Mouse (Mus musculus): ENCODE measurements around the gene Fubp1. TPM values are rescaled to one million over a fixed set of nuclear protein-coding genes. Genes with fewer than 3 reads are reported as not detected.

The Fubp1 gene
- polyA plus RNA-seq, 1 experiment, result 18.4 TPM

DNA sequence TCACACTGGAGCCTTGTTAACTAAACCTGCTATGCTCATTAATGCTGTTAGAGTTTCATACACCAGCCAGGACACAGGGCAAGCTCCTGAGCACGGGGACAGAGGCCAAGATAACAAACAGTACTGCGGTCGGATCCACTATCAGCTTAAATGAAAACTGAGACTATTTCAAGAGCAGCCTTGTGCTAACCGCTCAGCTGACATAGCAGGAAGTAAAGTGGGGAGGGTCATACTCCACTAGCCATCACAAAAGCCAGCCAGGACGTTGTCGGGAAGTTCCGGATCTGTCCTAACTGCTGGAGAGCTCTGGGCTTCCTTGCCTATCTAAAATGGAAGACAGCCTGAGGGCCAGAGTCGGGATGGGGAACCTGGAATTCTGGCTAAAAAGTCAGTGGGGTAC, 51.7 kb downstream of the Fubp1 start:
- 0 out of 2 replicates have a peak overlapping the region, but pooled peaks have one; percentile 1 for H3K27ac ChIP-seq (ENCODE audit: insufficient read depth, low read depth, low read length)

DNA sequence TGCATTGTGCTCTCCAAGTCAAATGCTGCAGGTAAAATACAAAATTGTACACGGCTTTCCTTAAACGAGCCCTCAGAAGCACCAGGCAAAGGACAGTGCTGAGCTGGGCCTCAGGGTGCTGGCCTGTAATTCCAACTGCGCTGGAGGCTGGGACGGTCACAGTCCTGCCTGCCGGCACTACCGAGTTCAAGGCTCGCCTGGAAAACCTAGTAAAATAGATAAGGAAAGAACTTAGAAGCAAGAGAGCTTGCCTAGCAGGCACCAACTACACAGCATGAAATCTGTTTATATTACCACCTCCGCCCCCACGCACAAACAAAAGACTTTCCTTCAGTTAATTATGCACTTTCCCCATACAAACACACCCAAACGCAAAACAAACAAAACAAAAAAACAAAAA, 54.2 kb downstream of the Fubp1 start:
- peak overlapping the region; percentile 36; the same call in 1 of the 2 replicates for H3K4me3 ChIP-seq (ENCODE audit: low read depth, low read length)
- WGBS, result 70% methylated on average over 10 of the region's 10 CpGs
- TF ChIP-seq POLR2A (IDR thresholded peaks at IDR 0.05; ENCODE audit: low read depth, low read length), result no peak
- no peak for TF ChIP-seq CTCF (IDR thresholded peaks at IDR 0.05; ENCODE audit: extremely low read depth, insufficient read length, insufficient replicate concordance, low read depth, low read length)
- H3K36me3 ChIP-seq (ENCODE audit: control insufficient read depth, insufficient read depth, low read length), result no peaks in the 10 kb centered on the region
- H3K27ac ChIP-seq (ENCODE audit: insufficient read depth, low read depth, low read length), result no peak overlapping the region
- peaks cover 4% of the 10 kb centered on the region; the same call in 1 of the 2 replicates for H3K27me3 ChIP-seq (ENCODE audit: control insufficient read depth, insufficient read depth, low read length)
- H3K4me1 ChIP-seq (ENCODE audit: control insufficient read depth, insufficient read depth, insufficient read length, low read length), result peaks cover 8% of the 10 kb centered on the region

More for the DNA sequence above, 51.7 kb downstream of the Fubp1 start:
- TF ChIP-seq POLR2A (IDR thresholded peaks at IDR 0.05; ENCODE audit: low read depth, low read length), result no peak
- no peak for TF ChIP-seq CTCF (IDR thresholded peaks at IDR 0.05; ENCODE audit: extremely low read depth, insufficient read length, insufficient replicate concordance, low read depth, low read length)
- Histone ChIP-seq H3K27me3 (ENCODE audit: control insufficient read depth, insufficient read depth, low read length) (peaks cover 4% of the 10 kb centered on the region; the same call in 1 of the 2 replicates), H3K36me3 (ENCODE audit: control insufficient read depth, insufficient read depth, low read length) (no peaks in the 10 kb centered on the region), H3K4me3 (ENCODE audit: low read depth, low read length) (no peak overlapping the region), H3K4me1 (ENCODE audit: control insufficient read depth, insufficient read depth, insufficient read length, low read length) (peaks cover 8% of the 10 kb centered on the region)
- WGBS, result 12% methylated on average over 8 of the region's 8 CpGs

- H3K4me3 ChIP-seq (ENCODE audit: low read depth, low read length), result no peak overlapping the region
- H3K36me3 ChIP-seq (ENCODE audit: control insufficient read depth, insufficient read depth, low read length), result no peaks in the 10 kb centered on the region
- 74% methylated on average over 12 of the region's 12 CpGs for WGBS
- H3K27me3 ChIP-seq (ENCODE audit: control insufficient read depth, insufficient read depth, low read length), result peaks cover 4% of the 10 kb centered on the region; the same call in 1 of the 2 replicates
- TF ChIP-seq POLR2A (IDR thresholded peaks at IDR 0.05; ENCODE audit: low read depth, low read length), result no peak
- no peak for TF ChIP-seq CTCF (IDR thresholded peaks at IDR 0.05; ENCODE audit: extremely low read depth, insufficient read length, insufficient replicate concordance, low read depth, low read length)
- 0 out of 2 replicates have a peak overlapping the region, but pooled peaks have one; percentile 46 for H3K27ac ChIP-seq (ENCODE audit: insufficient read depth, low read depth, low read length)
- peaks cover 8% of the 10 kb centered on the region for H3K4me1 ChIP-seq (ENCODE audit: control insufficient read depth, insufficient read depth, insufficient read length, low read length)
Observed at GRCm38 (mm10) chr3:152264830-152265229, 54.6 kb downstream of the Fubp1 start.

- Histone ChIP-seq H3K36me3 (ENCODE audit: control insufficient read depth, insufficient read depth, low read length) (no peaks in the 10 kb centered on the region), H3K27ac (ENCODE audit: insufficient read depth, low read depth, low read length) (peak overlapping the region; percentile 48), H3K27me3 (ENCODE audit: control insufficient read depth, insufficient read depth, low read length) (peaks cover 4% of the 10 kb centered on the region; the same call in 1 of the 2 replicates), H3K4me1 (ENCODE audit: control insufficient read depth, insufficient read depth, insufficient read length, low read length) (peaks cover 8% of the 10 kb centered on the region), H3K4me3 (ENCODE audit: low read depth, low read length) (peak overlapping the region; percentile 72)
- 2% methylated on average over 63 of the region's 63 CpGs for WGBS
- TF ChIP-seq POLR2A (IDR thresholded peaks at IDR 0.05; ENCODE audit: low read depth, low read length) (0 out of 2 replicates have a peak, but pooled peaks have one; percentile 8), CTCF (IDR thresholded peaks at IDR 0.05; ENCODE audit: extremely low read depth, insufficient read length, insufficient replicate concordance, low read depth, low read length) (no peak)
Observed at GRCm38 (mm10) chr3:152265351-152266035, 55.3 kb downstream of the Fubp1 start.

- peak within 1 kb of the TSS; percentile 48 for H3K27ac ChIP-seq (ENCODE audit: insufficient read depth, low read depth, low read length)
Observed at GRCm38 (mm10) chr3:152266036-152266421, 55.8 kb downstream of the Fubp1 start, which contains the start of gene Nexn. Gene Nexn, minus strand, starts transcription at chr3:152266350.

GRCm38 (mm10) chr3:152268099-152268498, 57.9 kb downstream of the Fubp1 start:
- WGBS, result 93% methylated on average over 14 of the region's 14 CpGs
- H3K27ac ChIP-seq (ENCODE audit: insufficient read depth, low read depth, low read length), result no peak overlapping the region
- TF ChIP-seq POLR2A (IDR thresholded peaks at IDR 0.05; ENCODE audit: low read depth, low read length) (no peak), CTCF (IDR thresholded peaks at IDR 0.05; ENCODE audit: extremely low read depth, insufficient read length, insufficient replicate concordance, low read depth, low read length) (no peak)
- H3K4me1 ChIP-seq (ENCODE audit: control insufficient read depth, insufficient read depth, insufficient read length, low read length), result no peaks in the 10 kb centered on the region; the same call in 1 of the 2 replicates
- H3K27me3 ChIP-seq (ENCODE audit: control insufficient read depth, insufficient read depth, low read length), result peaks cover 4% of the 10 kb centered on the region; the same call in 1 of the 2 replicates
- H3K36me3 ChIP-seq (ENCODE audit: control insufficient read depth, insufficient read depth, low read length), result no peaks in the 10 kb centered on the region
- H3K4me3 ChIP-seq (ENCODE audit: low read depth, low read length), result no peak overlapping the region

More at GRCm38 (mm10) chr3:152266036-152266421, 55.8 kb downstream of the Fubp1 start, which contains the start of gene Nexn:
- Histone ChIP-seq H3K4me1 (ENCODE audit: control insufficient read depth, insufficient read depth, insufficient read length, low read length) (peaks cover 8% of the 10 kb centered on the region), H3K36me3 (ENCODE audit: control insufficient read depth, insufficient read depth, low read length) (no peaks in the 10 kb centered on the region), H3K4me3 (ENCODE audit: low read depth, low read length) (peak within 1 kb of the TSS; percentile 72), H3K27me3 (ENCODE audit: control insufficient read depth, insufficient read depth, low read length) (peaks cover 4% of the 10 kb centered on the region; the same call in 1 of the 2 replicates)
- TF ChIP-seq POLR2A (IDR thresholded peaks at IDR 0.05; ENCODE audit: low read depth, low read length) (no peak), CTCF (IDR thresholded peaks at IDR 0.05; ENCODE audit: extremely low read depth, insufficient read length, insufficient replicate concordance, low read depth, low read length) (no peak)
- WGBS, result 10% methylated on average over 13 of the region's 13 CpGs

- WGBS, result 87% methylated on average over 10 of the region's 10 CpGs
- H3K4me3 ChIP-seq (ENCODE audit: low read depth, low read length), result no peak overlapping the region
Observed at GRCm38 (mm10) chr3:152271071-152271710, 61.0 kb downstream of the Fubp1 start.

More at GRCm38 (mm10) chr3:152271071-152271710, 61.0 kb downstream of the Fubp1 start:
- no peaks in the 10 kb centered on the region for H3K27me3 ChIP-seq (ENCODE audit: control insufficient read depth, insufficient read depth, low read length)
- no peak overlapping the region for H3K27ac ChIP-seq (ENCODE audit: insufficient read depth, low read depth, low read length)
- H3K36me3 ChIP-seq (ENCODE audit: control insufficient read depth, insufficient read depth, low read length), result no peaks in the 10 kb centered on the region
- TF ChIP-seq POLR2A (IDR thresholded peaks at IDR 0.05; ENCODE audit: low read depth, low read length) (no peak), CTCF (IDR thresholded peaks at IDR 0.05; ENCODE audit: extremely low read depth, insufficient read length, insufficient replicate concordance, low read depth, low read length) (no peak)
- no peaks in the 10 kb centered on the region for H3K4me1 ChIP-seq (ENCODE audit: control insufficient read depth, insufficient read depth, insufficient read length, low read length)
